Mouse (Mus musculus): ENCODE measurements around the gene Cyp2c67. TPM values are rescaled to one million over a fixed set of nuclear protein-coding genes. Genes with fewer than 3 reads are reported as not detected.
"Not testable (repeated sequence)": the region's sequence is repeated elsewhere in the genome, so short reads cannot be mapped to it uniquely, and the experiment has no call there.

The Cyp2c67 gene
- not detected in 2 replicates for polyA plus RNA-seq (2016; fragmentation: Nextera tagmentation; extraction: Ambion mirVana)

DNA sequence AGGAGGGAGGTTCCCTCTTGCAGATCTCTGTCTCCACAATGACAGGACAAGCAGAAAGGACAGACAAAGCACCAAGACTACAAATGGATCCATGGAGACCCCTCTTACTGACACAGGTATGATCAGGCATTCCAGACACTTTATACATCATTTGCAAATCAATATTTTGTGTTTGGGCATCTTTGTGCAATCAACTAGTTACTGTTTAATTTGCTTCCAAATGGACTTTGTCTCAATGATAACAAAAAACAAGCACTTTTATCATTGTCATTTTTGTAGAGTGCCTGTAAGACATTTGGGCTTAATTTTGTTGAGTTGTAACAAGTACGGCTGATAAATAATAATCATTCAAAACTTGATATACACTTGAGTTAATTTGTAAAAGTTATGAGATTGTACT, at the start of gene Cyp2c67:
Gene Cyp2c67, minus strand, starts transcription at position 114 of the 400 bp plus-strand sequence.
- Histone ChIP-seq H3K9me3 (replicated peaks) (peaks cover 3% of the 10 kb centered on the region; the same call in 1 of the 2 replicates), H3K36me3 (no peaks in the 10 kb centered on the region), H3K4me3 (no peak within 1 kb of the TSS), H3K4me1 (no peaks in the 10 kb centered on the region), H3K27ac (no peak within 1 kb of the TSS), H3K27me3 (ENCODE audit: low read depth, poor library complexity, severe bottlenecking) (no peaks in the 10 kb centered on the region)
- no peak for DNase-seq (ENCODE audit: low spot score)
- WGBS, result 91% methylated on average over 1 of the region's 1 CpGs

DNA sequence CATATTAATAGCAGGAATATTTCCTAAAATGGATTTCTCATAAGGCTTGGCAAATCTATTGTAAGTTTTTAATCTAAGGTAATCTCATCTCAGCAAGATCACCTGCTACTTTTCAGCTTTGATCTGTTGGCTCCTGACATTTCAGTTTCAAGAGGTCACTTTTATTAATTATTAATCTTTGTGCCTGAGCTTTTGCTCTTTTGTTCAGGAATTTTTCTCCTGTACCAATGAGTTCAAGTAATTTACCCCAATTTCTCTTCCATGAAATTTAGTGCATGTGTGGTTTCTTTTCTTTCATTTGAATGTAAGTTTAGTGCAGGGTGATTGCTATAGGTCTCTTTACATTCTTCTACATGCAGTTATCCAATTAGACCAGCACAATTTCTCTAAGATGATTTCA, 16.8 kb upstream of the Cyp2c67 start:
- H3K9me3 ChIP-seq (replicated peaks); H3K4me3 ChIP-seq; H3K36me3 ChIP-seq; DNase-seq (ENCODE audit: low spot score); H3K27me3 ChIP-seq (ENCODE audit: low read depth, poor library complexity, severe bottlenecking); H3K4me1 ChIP-seq; H3K27ac ChIP-seq: not testable (repeated sequence)

DNA sequence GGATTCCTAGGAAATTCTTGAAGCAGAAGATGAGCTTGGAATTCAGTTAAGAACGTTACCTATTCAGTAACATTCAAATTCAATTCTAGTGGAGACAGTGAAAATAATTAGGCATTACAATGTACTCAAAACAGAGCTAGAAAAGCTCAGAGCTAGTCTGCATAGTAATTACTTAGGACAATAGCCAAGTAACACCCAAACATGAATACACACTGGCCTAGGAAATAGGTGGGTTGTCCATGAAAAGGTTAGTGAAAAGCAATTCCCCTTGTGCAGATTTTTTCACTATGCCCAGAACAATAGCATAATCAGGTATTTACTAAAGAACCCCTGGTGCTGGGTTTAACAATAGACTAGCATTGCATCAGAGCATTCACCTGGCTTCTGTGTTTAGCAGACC, 3.5 kb upstream of the Cyp2c67 start:
- Histone ChIP-seq H3K4me3 (no peak overlapping the region), H3K27ac (no peak overlapping the region), H3K4me1 (no peaks in the 10 kb centered on the region), H3K27me3 (ENCODE audit: low read depth, poor library complexity, severe bottlenecking) (no peaks in the 10 kb centered on the region), H3K9me3 (replicated peaks) (peaks cover 2% of the 10 kb centered on the region; the same call in 1 of the 2 replicates), H3K36me3 (no peaks in the 10 kb centered on the region)
- no peak for DNase-seq (ENCODE audit: low spot score)
- WGBS, result 66% methylated on average over 1 of the region's 1 CpGs

DNA sequence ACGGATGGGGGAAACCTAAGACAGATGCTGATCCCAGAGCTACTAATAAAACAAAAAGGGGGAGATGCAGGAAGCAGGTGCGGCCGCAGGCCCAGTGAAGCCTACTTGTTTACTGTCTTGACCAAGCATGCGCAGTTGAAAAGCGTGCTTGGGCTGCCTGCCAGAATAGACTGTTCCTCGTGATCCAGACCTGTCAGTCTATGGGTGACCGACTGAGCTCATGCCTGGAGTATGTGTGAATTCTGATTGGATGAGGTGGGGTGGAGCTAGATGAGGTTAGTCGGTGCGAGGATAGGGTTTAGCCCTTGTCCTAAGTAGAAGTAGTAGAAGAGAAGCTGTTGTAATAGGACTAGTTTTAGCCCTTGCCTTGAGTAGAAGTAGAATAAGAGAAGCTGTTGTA, 1.3 kb downstream of the Cyp2c67 start:
- H3K4me3 ChIP-seq, result no peak overlapping the region
- no peaks in the 10 kb centered on the region for H3K4me1 ChIP-seq
- 93% methylated on average over 9 of the region's 9 CpGs for WGBS
- H3K36me3 ChIP-seq, result no peaks in the 10 kb centered on the region
- peaks cover 3% of the 10 kb centered on the region; the same call in 1 of the 2 replicates for H3K9me3 ChIP-seq (replicated peaks)
- no peak overlapping the region for H3K27ac ChIP-seq
- no peak for DNase-seq (ENCODE audit: low spot score)
- H3K27me3 ChIP-seq (ENCODE audit: low read depth, poor library complexity, severe bottlenecking), result no peaks in the 10 kb centered on the region

DNA sequence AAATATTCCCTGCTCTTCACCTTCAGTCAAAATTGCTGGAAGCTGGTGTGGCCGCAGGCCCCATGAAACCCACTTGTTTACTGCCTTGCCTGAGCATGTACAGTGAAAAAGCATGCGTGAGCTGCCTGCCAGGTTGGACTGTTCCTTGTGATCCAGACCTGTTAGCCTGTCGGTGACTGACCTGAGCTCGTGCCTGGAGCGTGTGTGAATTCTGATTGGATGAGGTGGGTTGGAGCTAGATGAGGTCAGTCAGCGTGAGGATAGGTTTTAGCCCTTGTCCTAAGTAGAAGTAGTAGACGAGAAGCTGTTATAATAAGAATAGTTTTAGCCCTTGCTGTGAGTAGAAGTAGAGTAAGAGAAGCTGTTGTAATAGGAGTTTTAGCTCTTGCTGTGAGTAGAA, 4.3 kb downstream of the Cyp2c67 start:
- H3K27me3 ChIP-seq (ENCODE audit: low read depth, poor library complexity, severe bottlenecking); H3K27ac ChIP-seq; H3K4me1 ChIP-seq; H3K9me3 ChIP-seq (replicated peaks); H3K4me3 ChIP-seq; DNase-seq (ENCODE audit: low spot score); H3K36me3 ChIP-seq: not testable (repeated sequence)
- WGBS, result 90% methylated on average over 7 of the region's 7 CpGs

Other genes with a start within 250 kb of the Cyp2c67 start
- not detected in 2 replicates for gene Cyp2c38, start 186.0 kb downstream of the Cyp2c67 start, polyA plus RNA-seq (2016; fragmentation: Nextera tagmentation; extraction: Ambion mirVana)
- gene Cyp2c39, start 138.2 kb downstream of the Cyp2c67 start, polyA plus RNA-seq (2016; fragmentation: Nextera tagmentation; extraction: Ambion mirVana), result not detected in 2 replicates
- gene Cyp2c68, start 92.0 kb upstream of the Cyp2c67 start, polyA plus RNA-seq (2016; fragmentation: Nextera tagmentation; extraction: Ambion mirVana), result not detected in 2 replicates
- not detected in 2 replicates for gene Cyp2c40, start 163.8 kb upstream of the Cyp2c67 start, polyA plus RNA-seq (2016; fragmentation: Nextera tagmentation; extraction: Ambion mirVana)
- gene Cyp2c69, start 237.7 kb upstream of the Cyp2c67 start, polyA plus RNA-seq (2016; fragmentation: Nextera tagmentation; extraction: Ambion mirVana), result not detected in 2 replicates